Mouse (Mus musculus) embryonic facial prominence, embryonic 11.5 days (tissue): ENCODE measurements around the gene Speer4a. TPM values are rescaled to one million over a fixed set of nuclear protein-coding genes. Genes with fewer than 3 reads are reported as not detected.
"Not testable (repeated sequence)": the region's sequence is repeated elsewhere in the genome, so short reads cannot be mapped to it uniquely, and the experiment has no call there.

ENCODE experiments used
- ATAC-seq: fragments of 200-750 bp; cut with Nextera tagmentation; replicated peaks from 2 replicates; pipeline ENCODE4 v1.8.0; 2017; ENCODE audit warnings: low read depth; ENCODE audit not compliant: insufficient number of reproducible peaks, low FRiP score, low TSS enrichment
- DNase-seq: peaks from one replicate; pipeline ENCODE4 v3.0.0-alpha.2; 2015; ENCODE audit warnings: low spot score
- H3K27ac ChIP-seq: fragments of 300-500 bp; sonication (generic); replicated peaks from 2 replicates; pipeline ENCODE4 v1.5.1; 2014; ENCODE audit warnings: mild to moderate bottlenecking, low read depth, low read length, control low read depth
- H3K27me3 ChIP-seq: fragments of 300-500 bp; sonication (generic); 2 replicates; pipeline ENCODE4 v1.6.1; 2014; ENCODE audit warnings: mild to moderate bottlenecking, low read length, moderate library complexity, mixed read lengths; ENCODE audit not compliant: control insufficient read depth, insufficient read depth
- H3K36me3 ChIP-seq: fragments of 300-500 bp; sonication (generic); replicated peaks from 2 replicates; pipeline ENCODE4 v1.6.1; 2014; ENCODE audit warnings: low read depth, mild to moderate bottlenecking, low read length, moderate library complexity, mixed read lengths; ENCODE audit not compliant: control insufficient read depth, insufficient read depth
- H3K4me1 ChIP-seq: fragments of 300-500 bp; sonication (generic); 2 replicates; pipeline ENCODE4 v1.6.1; 2014; ENCODE audit warnings: low read length, mixed read lengths; ENCODE audit not compliant: control insufficient read depth, insufficient read depth
- H3K4me2 ChIP-seq: fragments of 300-500 bp; sonication (generic); 2 replicates; pipeline ENCODE4 v1.6.1; 2014; ENCODE audit warnings: low read depth, mild to moderate bottlenecking, control low read depth, low read length, moderate library complexity
- H3K4me3 ChIP-seq: fragments of 300-500 bp; sonication (generic); 2 replicates; pipeline ENCODE4 v1.5.1; 2014; ENCODE audit warnings: low read depth, low read length, control low read depth
- H3K9ac ChIP-seq: fragments of 300-500 bp; sonication (generic); replicated peaks from 2 replicates; pipeline ENCODE4 v1.6.1; 2014; ENCODE audit warnings: mild to moderate bottlenecking, control low read depth, low read length
- H3K9me3 ChIP-seq: fragments of 300-500 bp; sonication (generic); replicated peaks from 2 replicates; pipeline ENCODE4 v1.6.1; 2016; ENCODE audit warnings: mild to moderate bottlenecking, low read length, inconsistent platforms, mixed read lengths; ENCODE audit not compliant: control insufficient read depth
- WGBS: fragments of 180-500 bp; shearing (Covaris S2); extraction: QIAGEN DNeasy Blood & Tissue Kit; methylation state at CpG from one replicate; pipeline ENCODE4 v1.1.7; 2014; 5-methylcytosine and 5-hydroxymethylcytosine counted together
- polyA plus RNA-seq: library from polyadenylated mRNA; unstranded; fragments of >200 nt; fragmentation: Nextera tagmentation; extraction: Ambion mirVana; gene quantifications from 2 replicates; pipeline ENCODE4 v1.2.1, GENCODE M21; 2014

Speer4a gene
- polyA plus RNA-seq: not detected in 2 replicates

- not testable (repeated sequence) for ATAC-seq, H3K4me1 ChIP-seq, H3K4me3 ChIP-seq, H3K27me3 ChIP-seq, H3K4me2 ChIP-seq, H3K36me3 ChIP-seq, H3K9ac ChIP-seq, H3K9me3 ChIP-seq, H3K27ac ChIP-seq, DNase-seq
- 76% methylated on average over 2 of the region's 2 CpGs for WGBS
These were observed at the start of gene Speer4a for GRCm38 (mm10) chr5:26039458-26039857. Gene Speer4a, minus strand, starts transcription at chr5:26039558.

GRCm38 (mm10) chr5:26079023-26079422 lies 39.7 kb upstream of the Speer4a start:
- DNase-seq: peak; percentile 3
- H3K4me3 ChIP-seq, H3K27me3 ChIP-seq, H3K4me1 ChIP-seq, H3K4me2 ChIP-seq, H3K27ac ChIP-seq, ATAC-seq, H3K36me3 ChIP-seq, H3K9ac ChIP-seq, H3K9me3 ChIP-seq: not testable (repeated sequence)

DNA sequence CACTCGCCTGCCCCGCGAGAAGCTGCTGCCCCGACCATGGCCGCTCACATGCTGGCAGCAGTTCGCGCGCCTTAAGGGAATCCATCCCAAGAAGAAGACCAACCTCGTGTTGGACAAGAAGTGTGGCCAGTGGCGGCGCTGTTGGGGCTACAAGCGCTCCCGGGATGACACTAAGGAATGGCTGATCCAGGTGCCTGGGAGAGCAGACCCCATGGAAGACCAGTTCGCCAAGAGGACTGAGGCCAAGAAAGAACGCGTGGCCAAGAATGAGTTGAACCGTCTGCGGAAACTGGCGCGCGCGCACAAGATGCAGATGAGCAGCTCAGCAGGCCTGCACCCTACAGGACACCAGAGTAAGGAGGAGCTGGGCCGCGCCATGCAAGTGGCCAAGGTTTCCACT lies 31.4 kb upstream of the Speer4a start:
- DNase-seq (no peak), ATAC-seq (no peak)
- H3K9ac ChIP-seq: no peak overlapping the region
- H3K4me3 ChIP-seq: no peak overlapping the region
- H3K4me2 ChIP-seq: no peak overlapping the region
- H3K4me1 ChIP-seq: no peaks in the 10 kb centered on the region
- 88% methylated on average over 24 of the region's 24 CpGs for WGBS
- H3K36me3 ChIP-seq: no peaks in the 10 kb centered on the region
- no peaks in the 10 kb centered on the region for H3K27me3 ChIP-seq
- H3K9me3 ChIP-seq: no peaks in the 10 kb centered on the region
- H3K27ac ChIP-seq: no peak overlapping the region

DNA sequence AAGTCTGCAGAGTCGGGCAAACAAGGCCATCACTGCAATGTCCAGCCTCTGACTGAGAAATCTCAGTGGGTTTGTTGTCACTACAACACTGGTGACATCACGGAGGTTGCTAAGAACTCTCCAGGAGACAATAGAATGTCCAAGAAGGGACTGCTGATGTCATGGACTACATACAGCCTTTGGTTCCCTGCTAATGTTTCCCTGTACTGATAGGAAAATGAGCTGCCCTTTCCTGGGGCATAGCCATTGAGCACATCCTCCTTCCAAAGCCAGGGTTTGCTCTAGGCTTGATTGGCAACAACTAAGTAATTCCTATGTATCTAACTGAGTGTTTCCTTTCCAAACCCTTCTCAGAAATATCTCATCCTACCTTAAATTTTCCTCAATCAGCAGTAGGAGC lies 19.1 kb upstream of the Speer4a start, which contains the start of gene Gm7347:
Gene Gm7347, minus strand, starts transcription at position 101 of the 400 bp plus-strand sequence.
- H3K9ac ChIP-seq, H3K9me3 ChIP-seq, ATAC-seq, H3K27me3 ChIP-seq, H3K4me1 ChIP-seq, H3K27ac ChIP-seq, H3K36me3 ChIP-seq, H3K4me3 ChIP-seq, DNase-seq, H3K4me2 ChIP-seq: not testable (repeated sequence)
- no CpG with 5 or more reads among the region's 2 CpGs for WGBS

DNA sequence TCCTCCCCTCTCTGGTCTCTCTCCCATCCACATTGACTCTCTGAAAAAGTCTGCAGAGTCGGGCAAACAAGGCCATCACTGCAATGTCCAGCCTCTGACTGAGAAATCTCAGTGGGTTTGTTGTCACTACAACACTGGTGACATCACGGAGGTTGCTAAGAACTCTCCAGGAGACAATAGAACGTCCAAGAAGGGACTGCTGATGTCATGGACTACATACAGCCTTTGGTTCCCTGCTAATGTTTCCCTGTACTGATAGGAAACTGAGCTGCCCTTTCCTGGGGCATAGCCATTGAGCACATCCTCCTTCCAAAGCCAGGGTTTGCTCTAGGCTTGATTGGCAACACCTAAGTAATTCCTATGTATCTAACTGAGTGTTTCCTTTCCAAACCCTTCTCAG lies 16.5 kb downstream of the Speer4a start, which contains the start of gene Gm5862:
Gene Gm5862, minus strand, starts transcription at position 101 of the 400 bp plus-strand sequence.
- not testable (repeated sequence) for H3K9me3 ChIP-seq, H3K4me1 ChIP-seq, H3K27ac ChIP-seq, H3K27me3 ChIP-seq, H3K36me3 ChIP-seq, H3K4me3 ChIP-seq, H3K4me2 ChIP-seq, ATAC-seq, DNase-seq, H3K9ac ChIP-seq
- no CpG with 5 or more reads among the region's 3 CpGs for WGBS

DNA sequence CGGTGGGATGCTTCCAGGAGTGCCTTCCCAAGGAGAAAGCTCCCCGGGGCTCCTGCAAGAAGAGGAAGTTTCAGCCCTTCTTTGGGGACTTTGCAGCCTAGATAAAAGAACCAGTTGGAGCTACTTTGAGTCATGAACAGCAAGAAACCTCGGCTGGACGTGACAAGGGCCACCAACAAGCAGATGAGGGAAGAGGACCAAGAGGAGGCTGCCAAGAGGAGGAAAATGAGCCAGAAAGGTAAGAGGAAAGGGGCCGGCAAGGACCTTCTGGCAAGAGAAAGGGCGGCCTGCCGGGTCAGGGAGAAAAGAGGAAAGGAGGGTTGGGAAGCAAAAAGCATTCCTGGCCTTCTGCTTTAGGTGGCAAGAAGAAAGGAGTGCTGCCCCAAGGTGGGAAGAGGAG lies 31.7 kb downstream of the Speer4a start:
- H3K36me3 ChIP-seq, H3K27ac ChIP-seq, H3K27me3 ChIP-seq, H3K9ac ChIP-seq, DNase-seq, ATAC-seq, H3K9me3 ChIP-seq, H3K4me3 ChIP-seq, H3K4me2 ChIP-seq, H3K4me1 ChIP-seq: not testable (repeated sequence)
- 62% methylated on average over 6 of the region's 7 CpGs for WGBS

- not testable (repeated sequence) for H3K9me3 ChIP-seq, H3K4me1 ChIP-seq, H3K27ac ChIP-seq, H3K36me3 ChIP-seq, H3K27me3 ChIP-seq
- peak overlapping the region; percentile 19; the same call in 1 of the 2 replicates for H3K9ac ChIP-seq
- peak; percentile 86 for ATAC-seq
- peak overlapping the region; percentile 30 for H3K4me3 ChIP-seq
- WGBS: 23% methylated on average over 43 of the region's 45 CpGs
- peak; percentile 43 for DNase-seq
- peak overlapping the region; percentile 69 for H3K4me2 ChIP-seq
These were observed 32.2 kb downstream of the Speer4a start for GRCm38 (mm10) chr5:26006937-26007695.

- not testable (repeated sequence) for DNase-seq, H3K9me3 ChIP-seq, H3K4me1 ChIP-seq, H3K36me3 ChIP-seq, H3K27me3 ChIP-seq, ATAC-seq, H3K9ac ChIP-seq, H3K4me2 ChIP-seq, H3K4me3 ChIP-seq, H3K27ac ChIP-seq
- WGBS: 67% methylated on average over 1 of the region's 2 CpGs
These were observed 34.7 kb downstream of the Speer4a start, which contains the start of gene Gm1979 for GRCm38 (mm10) chr5:26004698-26005097. Gene Gm1979, minus strand, starts transcription at chr5:26004798.
